Mouse (Mus musculus): Measurements from ENCODE around the gene Myo18b.

- TF ChIP-seq MYOG (IDR thresholded peaks at IDR 0.05; ENCODE audit: control insufficient read depth, extremely low read depth, insufficient read length) (no peak), MAX (IDR thresholded peaks at IDR 0.05) (no peak), CTCF (IDR thresholded peaks at IDR 0.05; ENCODE audit: control insufficient read depth, insufficient read depth, insufficient read length) (no peak), MYOD1 (IDR thresholded peaks at IDR 0.05; ENCODE audit: control insufficient read depth, insufficient read length, low read depth) (no peak), USF1 (IDR thresholded peaks at IDR 0.05; ENCODE audit: low read depth) (no peak), CEBPB (IDR thresholded peaks at IDR 0.05; ENCODE audit: low read depth) (no peak)
Observed at GRCm38 (mm10) chr5:112679251-112679650, 216.9 kb downstream of the Myo18b start.
